Mouse (Mus musculus) kidney, adult 2 months (tissue): ENCODE measurements around the gene Oxct2a.

Experiments used
- CTCF ChIP-seq: fragments of 200-500 bp; conservative IDR thresholded peaks from 2 replicates; pipeline ENCODE4 v1.5.1; 2011; ENCODE audit warnings: low read depth, mild to moderate bottlenecking, control low read depth, low read length, moderate library complexity, mixed read lengths; ENCODE audit not compliant: insufficient read depth, insufficient read length
- POLR2A ChIP-seq: fragments of 200-500 bp; IDR thresholded peaks from one replicate; pipeline ENCODE4 v1.6.1; 2011; ENCODE audit warnings: low read depth, low read length, control low read depth

DNA sequence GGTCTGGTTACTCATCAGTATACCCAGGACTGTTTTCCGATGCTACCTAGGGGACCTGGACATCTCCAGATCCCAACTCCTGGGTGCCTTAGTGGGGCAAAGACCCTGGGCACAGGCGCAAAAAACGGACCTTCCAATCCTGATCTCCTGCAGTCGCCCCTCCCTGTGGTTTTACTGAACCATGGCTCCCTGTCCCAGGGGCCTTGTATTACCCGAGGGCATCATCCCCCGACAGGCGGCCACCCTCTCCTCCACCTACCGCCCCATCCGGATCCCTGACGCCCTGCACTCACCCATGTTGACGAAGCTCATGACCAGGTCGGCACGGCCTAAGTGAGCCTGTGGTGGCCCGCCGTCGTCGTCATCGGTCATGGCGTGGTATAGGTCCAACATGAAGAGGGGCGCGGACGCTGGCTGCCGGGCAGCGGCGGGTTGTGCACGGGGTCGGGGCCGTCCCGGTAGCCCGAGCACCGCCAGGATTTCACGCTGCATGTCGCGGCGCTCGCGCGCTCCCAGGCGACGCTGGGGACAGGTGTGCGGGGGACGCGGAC is 18.7 kb upstream of the Oxct2a start:
- TF ChIP-seq CTCF, result no peak
- TF ChIP-seq POLR2A, result no peak
